Mouse (Mus musculus) heart, embryonic 14.5 days (tissue): ENCODE data around the gene Apobec1. TPM values are rescaled to one million over a fixed set of nuclear protein-coding genes. Genes with fewer than 3 reads are reported as not detected.
"Not testable (repeated sequence)": the region's sequence is repeated elsewhere in the genome, so short reads cannot be mapped to it uniquely, and the experiment has no call there.

Experiments used
- ATAC-seq: fragments of 200-750 bp; cut with Nextera tagmentation; 2 replicates; pipeline ENCODE4 v1.8.0; 2017; ENCODE audit warnings: low read depth, moderate TSS enrichment; ENCODE audit not compliant: insufficient number of reproducible peaks, insufficient read depth, low FRiP score
- H3K27ac ChIP-seq, 2 experiments: fragments of 200-500 bp in 1 of 2; fragments of 300-500 bp in 1 of 2; sonication (generic) in 1 of 2; replicated peaks in 1 of 2; 2 replicates each; pipeline ENCODE4 v1.5.1; 2012 to 2014; ENCODE audit warnings: low read depth in 2 of 2, low read length in 2 of 2, control low read depth in 1 of 2, mild to moderate bottlenecking in 1 of 2, mixed read lengths in 1 of 2; ENCODE audit not compliant: control insufficient read depth in 1 of 2, insufficient read depth in 1 of 2
- H3K27me3 ChIP-seq: fragments of 300-500 bp; sonication (generic); 2 replicates; pipeline ENCODE4 v1.6.1; 2014; ENCODE audit warnings: mild to moderate bottlenecking, low read length, control low read depth; ENCODE audit not compliant: control insufficient read depth, insufficient read depth
- H3K36me3 ChIP-seq: fragments of 300-500 bp; sonication (generic); 2 replicates; pipeline ENCODE4 v1.6.1; 2014; ENCODE audit warnings: mild to moderate bottlenecking, control low read depth, low read length, mixed read lengths; ENCODE audit not compliant: control insufficient read depth, insufficient read depth
- H3K4me1 ChIP-seq, 2 experiments: fragments of 200-500 bp in 1 of 2; fragments of 300-500 bp in 1 of 2; sonication (generic) in 1 of 2; 2 replicates each; pipeline ENCODE4 v1.6.1; 2012 to 2014; ENCODE audit warnings: low read length in 2 of 2, control low read depth in 1 of 2, mixed read lengths in 1 of 2; ENCODE audit not compliant: control insufficient read depth in 2 of 2, insufficient read depth in 2 of 2
- H3K4me2 ChIP-seq: fragments of 300-500 bp; sonication (generic); 2 replicates; pipeline ENCODE4 v1.6.1; 2014; ENCODE audit warnings: mild to moderate bottlenecking, low read length
- H3K4me3 ChIP-seq, 2 experiments: fragments of 200-500 bp in 1 of 2; fragments of 300-500 bp in 1 of 2; sonication (generic) in 1 of 2; 2 replicates each; pipeline ENCODE4 v1.5.1; 2012 to 2014; ENCODE audit warnings: low read length in 2 of 2, mild to moderate bottlenecking in 2 of 2, control low read depth in 1 of 2, low read depth in 1 of 2, moderate library complexity in 1 of 2; ENCODE audit not compliant: control insufficient read depth in 1 of 2, insufficient read depth in 1 of 2
- H3K9ac ChIP-seq: fragments of 300-500 bp; sonication (generic); 2 replicates; pipeline ENCODE4 v1.6.1; 2014; ENCODE audit warnings: mild to moderate bottlenecking, low read length
- H3K9me3 ChIP-seq: fragments of 300-500 bp; sonication (generic); 2 replicates; pipeline ENCODE4 v1.6.1; 2016; ENCODE audit warnings: low read length, control low read depth; ENCODE audit not compliant: control insufficient read depth
- WGBS: fragments of 180-500 bp; shearing (Covaris S2); extraction: QIAGEN DNeasy Blood & Tissue Kit; methylation state at CpG from one replicate; pipeline ENCODE4 v1.1.7; 2014; 5-methylcytosine and 5-hydroxymethylcytosine counted together
- polyA plus RNA-seq: library from polyadenylated mRNA; unstranded; fragments of >200 nt; fragmentation: Nextera tagmentation; extraction: Ambion mirVana; gene quantifications from 2 replicates; pipeline ENCODE4 v1.2.1, GENCODE M21; 2014

The Apobec1 gene
- polyA plus RNA-seq, 1 experiment from 2014 or later: 6.0 TPM

DNA sequence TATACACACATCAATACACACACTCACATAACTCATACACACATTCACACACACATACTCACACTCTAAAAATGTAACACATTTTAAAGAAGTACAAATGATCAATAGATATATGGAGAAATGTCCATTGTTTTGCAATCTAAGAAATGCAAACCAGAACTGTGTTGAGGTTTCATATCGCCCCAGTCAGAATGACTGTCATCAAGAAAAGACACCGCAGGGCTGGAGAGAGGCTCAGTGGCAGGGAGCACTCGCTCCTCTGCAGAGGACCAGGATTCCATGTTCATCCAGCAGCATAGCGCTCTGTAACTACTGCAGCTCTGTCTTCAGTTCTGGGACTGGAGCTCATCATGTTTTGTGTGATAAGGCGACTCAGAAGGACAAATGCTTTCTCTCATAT lies 58.7 kb downstream of the Apobec1 start:
- WGBS: 53% methylated on average over 5 of the region's 5 CpGs
- Histone ChIP-seq H3K4me3 (no peak overlapping the region), H3K9ac (no peak overlapping the region), H3K36me3 (no peaks in the 10 kb centered on the region), H3K27me3 (no peaks in the 10 kb centered on the region), H3K4me1 (no peaks in the 10 kb centered on the region), H3K9me3 (no peaks in the 10 kb centered on the region), H3K4me2 (no peak overlapping the region), H3K27ac (no peak overlapping the region)
- ATAC-seq: no peak

DNA sequence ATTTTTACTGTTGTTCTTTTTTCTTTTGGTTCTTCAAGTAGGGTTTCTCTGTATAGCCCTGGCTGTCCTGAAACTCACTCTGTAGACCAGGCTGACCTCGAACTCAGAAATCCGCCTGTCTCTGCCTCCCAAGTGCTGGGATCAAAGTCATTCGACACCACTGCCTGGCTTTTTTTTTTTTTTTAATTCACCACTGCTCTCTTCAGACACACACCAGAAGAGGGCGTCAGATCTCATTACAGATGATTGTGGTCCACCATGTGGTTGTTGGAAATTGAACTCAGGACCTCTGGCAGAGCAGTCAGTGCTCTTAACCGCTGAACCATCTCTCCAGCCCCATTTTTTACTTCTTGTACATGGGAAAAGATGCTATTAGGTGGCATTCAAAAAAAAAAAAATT lies 59.8 kb downstream of the Apobec1 start:
- H3K4me3 ChIP-seq, H3K4me2 ChIP-seq, ATAC-seq, H3K4me1 ChIP-seq, H3K9me3 ChIP-seq, H3K27ac ChIP-seq, H3K27me3 ChIP-seq, H3K36me3 ChIP-seq, H3K9ac ChIP-seq: not testable (repeated sequence)
- 72% methylated on average over 5 of the region's 5 CpGs for WGBS

DNA sequence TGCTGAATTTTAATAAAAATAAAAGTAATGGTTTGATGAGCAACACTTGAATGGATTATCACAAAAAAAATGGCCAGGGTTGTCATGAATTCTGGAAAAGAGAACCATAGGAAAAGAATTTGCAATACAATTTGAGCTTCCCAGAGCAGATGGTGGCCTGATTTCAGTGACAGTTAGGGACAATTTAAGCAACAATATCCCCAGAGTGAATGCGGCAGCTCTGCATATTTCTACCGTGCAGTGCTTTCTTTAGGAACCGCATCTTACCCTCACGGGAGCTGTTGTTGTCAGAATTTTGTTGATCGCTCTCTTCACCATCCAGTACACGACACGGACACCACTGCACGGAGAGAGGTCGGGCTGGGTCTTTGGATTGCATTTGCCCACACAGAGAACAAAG lies 62.7 kb downstream of the Apobec1 start:
- WGBS: 86% methylated on average over 9 of the region's 9 CpGs

DNA sequence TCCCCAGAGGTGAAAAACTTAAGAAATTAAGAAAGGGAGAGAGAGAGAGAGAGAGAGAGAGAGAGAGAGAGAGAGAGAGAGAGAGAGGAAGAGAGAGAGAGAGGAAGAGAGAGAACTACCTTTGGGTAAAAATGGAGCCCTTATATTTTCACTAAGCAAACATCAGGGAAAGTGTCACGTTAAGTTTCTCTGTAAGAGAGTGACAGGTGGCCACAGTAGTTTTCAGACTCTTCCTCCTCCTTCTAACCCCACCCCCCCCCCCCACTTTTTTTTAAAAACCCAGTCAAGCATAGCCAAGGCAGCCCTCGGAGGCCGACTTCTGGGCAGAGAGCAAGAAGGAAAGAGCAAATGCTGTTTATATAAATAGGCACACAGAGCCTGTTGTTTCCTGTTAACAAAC lies 68.2 kb downstream of the Apobec1 start:
- no peak for ATAC-seq
- H3K27ac ChIP-seq: no peak overlapping the region
- WGBS: 58% methylated on average over 3 of the region's 3 CpGs

More for the DNA sequence above, 62.7 kb downstream of the Apobec1 start:
- Histone ChIP-seq H3K4me1 (no peaks in the 10 kb centered on the region), H3K4me2 (no peak overlapping the region), H3K9me3 (no peaks in the 10 kb centered on the region), H3K36me3 (no peaks in the 10 kb centered on the region), H3K27me3 (no peaks in the 10 kb centered on the region), H3K27ac (no peak overlapping the region), H3K4me3 (no peak overlapping the region), H3K9ac (no peak overlapping the region)
- no peak for ATAC-seq

DNA sequence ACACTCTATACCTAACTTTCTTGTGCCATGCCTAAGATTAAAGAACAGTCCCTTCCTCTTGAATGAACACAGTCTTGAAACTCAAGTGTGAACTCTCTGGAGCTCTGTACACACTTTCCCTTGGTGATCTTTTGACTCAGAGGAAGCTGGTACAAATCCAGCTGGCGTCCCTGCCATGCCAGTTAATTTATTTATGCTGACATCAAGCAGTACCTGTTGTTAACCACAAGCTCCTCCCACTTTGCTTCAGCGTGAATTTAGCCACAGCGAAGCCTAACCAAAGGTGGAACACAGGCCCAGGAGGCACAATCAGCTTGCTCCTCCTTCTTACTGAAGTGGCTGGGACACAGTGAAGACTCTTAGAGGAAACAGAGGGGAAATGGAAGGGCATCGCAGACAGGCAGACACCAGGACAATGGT lies 69.4 kb downstream of the Apobec1 start:
- WGBS: 18% methylated on average over 4 of the region's 4 CpGs
- peak overlapping the region; percentile 4 to 16; a peak in 2 of 4 replicates for H3K4me3 ChIP-seq

More for the DNA sequence above, 68.2 kb downstream of the Apobec1 start:
- Histone ChIP-seq H3K4me3 (no peak overlapping the region), H3K27me3 (no peaks in the 10 kb centered on the region), H3K36me3 (no peaks in the 10 kb centered on the region), H3K4me1 (peaks cover 0 to 3% of the 10 kb centered on the region in 2 experiments; a peak in 1 of 4 replicates), H3K9ac (no peak overlapping the region), H3K4me2 (no peak overlapping the region), H3K9me3 (no peaks in the 10 kb centered on the region)

GRCm38 (mm10) chr6:122531466-122532174 lies 70.6 kb downstream of the Apobec1 start:
- 71% methylated on average over 8 of the region's 8 CpGs for WGBS
- ATAC-seq: no peak

More for the DNA sequence above, 69.4 kb downstream of the Apobec1 start:
- no peak overlapping the region for H3K9ac ChIP-seq
- H3K4me1 ChIP-seq: peaks cover 0 to 3% of the 10 kb centered on the region in 2 experiments; a peak in 1 of 4 replicates
- no peaks in the 10 kb centered on the region for H3K36me3 ChIP-seq
- no peaks in the 10 kb centered on the region for H3K9me3 ChIP-seq
- no peak for ATAC-seq
- peak overlapping the region; percentile 49 for H3K4me2 ChIP-seq
- no peaks in the 10 kb centered on the region for H3K27me3 ChIP-seq
- no peak overlapping the region for H3K27ac ChIP-seq

GRCm38 (mm10) chr6:122528136-122528535 lies 74.1 kb downstream of the Apobec1 start:
- no peaks in the 10 kb centered on the region for H3K36me3 ChIP-seq
- no peaks in the 10 kb centered on the region for H3K9me3 ChIP-seq
- no peaks in the 10 kb centered on the region for H3K27me3 ChIP-seq
- WGBS: 75% methylated on average over 11 of the region's 11 CpGs
- no peak overlapping the region for H3K9ac ChIP-seq
- H3K4me1 ChIP-seq: peaks cover 0 to 3% of the 10 kb centered on the region in 2 experiments; a peak in 1 of 4 replicates
- H3K27ac ChIP-seq: no peak overlapping the region
- no peak for ATAC-seq
- no peak overlapping the region for H3K4me2 ChIP-seq
- no peak overlapping the region for H3K4me3 ChIP-seq

More at GRCm38 (mm10) chr6:122531466-122532174, 70.6 kb downstream of the Apobec1 start:
- Histone ChIP-seq H3K9me3 (no peaks in the 10 kb centered on the region), H3K27me3 (no peaks in the 10 kb centered on the region), H3K4me3 (no peak overlapping the region), H3K27ac (no peak overlapping the region), H3K9ac (no peak overlapping the region), H3K4me2 (no peak overlapping the region), H3K4me1 (peaks cover 0 to 3% of the 10 kb centered on the region in 2 experiments; a peak in 1 of 4 replicates), H3K36me3 (no peaks in the 10 kb centered on the region)
